ENCODE assay signal across 30 mouse cellular contexts in the genomic region with DNA sequence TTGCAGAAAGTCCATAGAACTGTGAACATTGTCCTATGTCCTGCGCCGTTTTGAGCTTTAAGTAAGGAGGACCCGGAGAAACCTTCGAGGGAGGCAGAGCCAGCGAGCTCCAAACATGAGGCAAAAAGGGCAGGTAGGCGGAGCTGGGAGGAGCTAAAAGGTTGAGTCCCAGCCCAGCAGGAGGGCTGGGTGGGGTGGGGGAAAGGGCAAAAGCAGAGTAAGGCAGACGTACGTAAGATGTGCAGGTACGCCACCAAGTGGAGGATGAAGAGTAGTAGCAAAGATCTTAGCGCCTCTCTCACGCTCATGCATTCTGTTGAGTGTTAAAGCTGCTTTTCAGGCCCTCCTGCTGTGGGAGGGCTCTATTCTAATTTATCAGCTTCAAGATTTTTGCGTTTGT. TPM values are rescaled to one million over a fixed set of nuclear protein-coding genes. Genes with fewer than 3 reads are reported as not detected.
"Had no signal": no experiment of that assay in that cellular context is flagged by ENCODE, and none has a peak within 500 bp of the region (broad histone marks: within the 10 kb centered on the region; RNA-seq: fewer than 3 reads in every experiment).

Gene Zfp36l3 (minus strand): TSS at position 119 of the 400 bp plus-strand sequence.

- H3K27ac ChIP-seq: kidney, postnatal 0 days; layer of hippocampus, adult 2 months; limb, embryonic 10.5 days; limb, embryonic 13.5 days; liver, embryonic 12.5 days; liver, embryonic 15.5 days; lung, embryonic 15.5 days; midbrain, embryonic 10.5 days; stomach, postnatal 0 days had no signal

- H3K9me3 ChIP-seq: limb, embryonic 10.5 days; limb, embryonic 13.5 days; liver, embryonic 12.5 days; liver, embryonic 15.5 days; lung, embryonic 15.5 days had no signal

- DNase-seq: kidney, adult 2 months; kidney, postnatal 25 days; layer of hippocampus, adult 9-11 months; liver; lung, adult 18-20 months; lung, postnatal 10 days; lung, postnatal 36 days; midbrain, embryonic 14.5 days; right cerebral cortex, adult 18-20 months; right cerebral cortex, postnatal 14 days; right cerebral cortex, postnatal 4 days; thymus, adult 18-20 months; thymus, postnatal 4 days had no signal

- H3K9ac ChIP-seq: limb, embryonic 13.5 days; liver, embryonic 12.5 days; liver, embryonic 15.5 days; lung, embryonic 15.5 days had no signal

- H3K36me3 ChIP-seq: limb, embryonic 10.5 days; limb, embryonic 13.5 days; liver, embryonic 12.5 days; liver, embryonic 15.5 days; lung, embryonic 15.5 days; midbrain, embryonic 10.5 days had no signal

- H3K4me1 ChIP-seq: limb, embryonic 10.5 days; limb, embryonic 13.5 days; liver, embryonic 12.5 days; liver, embryonic 15.5 days; lung, embryonic 15.5 days; megakaryocyte, embryonic 14.5 days; midbrain, embryonic 10.5 days had no signal

- H3K4me3 ChIP-seq: layer of hippocampus, adult 2 months; limb, embryonic 10.5 days; limb, embryonic 13.5 days; liver, embryonic 12.5 days; liver, embryonic 15.5 days; lung, embryonic 15.5 days; megakaryocyte, embryonic 14.5 days; midbrain, embryonic 10.5 days had no signal

- H3K27me3 ChIP-seq: limb, embryonic 13.5 days; liver, embryonic 12.5 days; liver, embryonic 15.5 days; lung, embryonic 15.5 days had no signal

RNA-seq across cellular contexts. Expression of gene Zfp36l3, which starts in this region (rescaled TPM):
- total RNA-seq: layer of hippocampus, adult 2 months; layer of hippocampus, postnatal 25 days; left cerebral cortex, adult 18-20 months; left cerebral cortex, postnatal 25 days; midbrain, postnatal 0 days had no signal
- polyA plus RNA-seq: limb, embryonic 10.5 days; limb, embryonic 13.5 days; liver, embryonic 12.5 days; liver, embryonic 15.5 days; lung, embryonic 15.5 days; midbrain, embryonic 14.5 days; midbrain, postnatal 0 days; neural tube, embryonic 11.5 days; neural tube, embryonic 14.5 days; stomach, embryonic 14.5 days; stomach, postnatal 0 days had no signal
